Mouse (Mus musculus) liver, postnatal 0 days (tissue): ENCODE results near the gene Cyb5r3. TPM values are rescaled to one million over a fixed set of nuclear protein-coding genes. Genes with fewer than 3 reads are reported as not detected.

Source experiments
- ATAC-seq: fragments of 200-750 bp; cut with Nextera tagmentation; 2 replicates; pipeline ENCODE4 v1.8.0; 2017; ENCODE audit warnings: mild to moderate bottlenecking, moderate library complexity
- DNase-seq: peaks from one replicate; pipeline ENCODE4 v3.0.0-alpha.2; 2016
- H3K27ac ChIP-seq: fragments of 300-500 bp; sonication (generic); 2 replicates; pipeline ENCODE4 v1.5.1; 2014; ENCODE audit warnings: antibody characterized with exemption, moderate library complexity, mild to moderate bottlenecking, low read depth
- H3K27me3 ChIP-seq: fragments of 300-500 bp; sonication (generic); 2 replicates; pipeline ENCODE4 v1.6.1; 2014; ENCODE audit warnings: low read length, control low read depth, mixed read lengths; ENCODE audit not compliant: insufficient read depth
- H3K36me3 ChIP-seq: fragments of 300-500 bp; sonication (generic); replicated peaks from 2 replicates; pipeline ENCODE4 v1.6.1; 2014; ENCODE audit warnings: mild to moderate bottlenecking, control low read depth, low read length, moderate library complexity, mixed read lengths; ENCODE audit not compliant: insufficient read depth
- H3K4me1 ChIP-seq: fragments of 300-500 bp; sonication (generic); 2 replicates; pipeline ENCODE4 v1.6.1; 2014; ENCODE audit warnings: antibody characterized with exemption, mild to moderate bottlenecking, control low read depth; ENCODE audit not compliant: insufficient read depth
- H3K4me2 ChIP-seq: fragments of 300-500 bp; sonication (generic); 2 replicates; pipeline ENCODE4 v1.6.1; 2014; ENCODE audit warnings: low read depth, mild to moderate bottlenecking, low read length, moderate library complexity, mixed read lengths
- H3K4me3 ChIP-seq: fragments of 300-500 bp; sonication (generic); 2 replicates; pipeline ENCODE4 v1.5.1; 2014; ENCODE audit warnings: low read depth, low read length
- H3K9ac ChIP-seq: fragments of 300-500 bp; sonication (generic); replicated peaks from 2 replicates; pipeline ENCODE4 v1.6.1; 2014; ENCODE audit warnings: mild to moderate bottlenecking, moderate library complexity
- H3K9me3 ChIP-seq: fragments of 300-500 bp; sonication (generic); 2 replicates; pipeline ENCODE4 v1.6.1; 2016; ENCODE audit warnings: mild to moderate bottlenecking, control low read depth, low read length, mixed read lengths
- CTCF ChIP-seq: sonication (generic); IDR thresholded peaks from 2 replicates; pipeline ENCODE4 v1.5.1; 2016; ENCODE audit warnings: antibody characterized with exemption, low read depth
- EP300 ChIP-seq: IDR thresholded peaks from 2 replicates; pipeline ENCODE4 v1.6.1; 2016; ENCODE audit warnings: antibody characterized with exemption, low read depth, mild to moderate bottlenecking
- WGBS: fragments of 180-500 bp; shearing (Covaris S2); extraction: QIAGEN DNeasy Blood & Tissue Kit; methylation state at CpG from one replicate; pipeline ENCODE4 v1.1.7; 2014; ENCODE audit not compliant: insufficient replicate concordance; 5-methylcytosine and 5-hydroxymethylcytosine counted together
- polyA plus RNA-seq: library from polyadenylated mRNA; unstranded; fragments of >200 nt; fragmentation: Nextera tagmentation; extraction: Ambion mirVana; gene quantifications from 2 replicates; pipeline ENCODE4 v1.2.1, GENCODE M21; 2015

The Cyb5r3 gene
- polyA plus RNA-seq, 1 experiment from 2014 or later = 94.2 TPM

GRCm38 (mm10) chr15:83126582-83126981 is 45.8 kb downstream of the Cyb5r3 start:
- WGBS = 88% methylated on average over 9 of the region's 9 CpGs
- TF ChIP-seq CTCF = no peak
- TF ChIP-seq EP300 = no peak
- Histone ChIP-seq H3K9ac (no peak overlapping the region), H3K4me2 (no peak overlapping the region), H3K9me3 (no peaks in the 10 kb centered on the region), H3K36me3 (peaks cover 58% of the 10 kb centered on the region), H3K4me3 (no peak overlapping the region), H3K4me1 (peaks cover 3% of the 10 kb centered on the region; the same call in 1 of the 2 replicates), H3K27ac (no peak overlapping the region), H3K27me3 (no peaks in the 10 kb centered on the region)
- ATAC-seq = no peak
- no peak for DNase-seq

DNA sequence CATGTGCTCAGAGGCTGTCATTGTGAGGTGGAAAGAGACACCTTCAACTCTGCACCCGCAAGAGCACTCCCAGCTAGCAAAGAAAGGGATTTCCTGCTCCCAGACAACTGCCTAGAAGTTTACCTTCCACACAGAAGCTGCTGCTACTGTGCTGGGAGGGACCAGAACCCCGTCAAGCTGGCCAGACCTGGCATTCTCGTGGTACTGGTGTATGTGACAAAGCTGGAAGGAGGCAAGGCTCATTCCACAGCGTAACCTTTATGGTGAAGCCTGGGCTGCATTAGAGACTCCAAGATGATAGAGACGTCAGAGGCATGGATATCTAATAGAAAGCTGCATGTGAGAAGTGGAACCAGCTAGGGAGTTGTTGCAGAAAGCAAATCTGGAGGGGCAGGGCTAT is 47.8 kb downstream of the Cyb5r3 start:
- no peak for ATAC-seq
- no peak overlapping the region for H3K27ac ChIP-seq
- peaks cover 42% of the 10 kb centered on the region for H3K36me3 ChIP-seq

DNA sequence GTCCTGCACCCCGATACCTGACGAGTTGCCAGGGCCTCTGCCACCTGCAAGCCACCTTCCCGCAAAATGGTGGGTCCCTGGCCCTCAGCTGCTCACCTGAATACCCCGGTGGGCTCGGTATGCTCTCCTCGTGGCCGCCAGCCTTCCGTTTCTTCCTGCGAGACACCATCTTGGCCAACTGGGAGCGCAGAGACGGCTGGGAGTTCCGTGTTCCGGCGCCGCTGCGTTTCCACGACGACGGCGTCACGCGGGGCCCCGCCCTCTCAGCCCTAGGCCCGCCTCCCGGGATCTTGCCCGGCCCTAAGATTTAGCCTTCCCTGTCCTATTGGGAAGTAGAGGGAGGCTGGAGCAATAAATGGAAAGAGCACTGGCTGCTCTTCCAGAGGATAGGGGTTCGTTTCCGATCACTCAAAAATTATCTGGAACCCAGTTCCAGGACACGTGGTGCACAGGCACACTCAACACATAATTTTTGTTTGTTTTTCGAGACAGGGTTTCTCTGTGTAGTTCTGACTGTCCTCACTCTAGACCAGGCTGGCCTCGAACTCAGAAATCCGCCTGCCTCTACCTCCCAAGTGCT is 49.7 kb downstream of the Cyb5r3 start, which contains the start of gene Rrp7a:
Gene Rrp7a (minus strand): TSS at position 236 of the 580 bp plus-strand sequence.
- Histone ChIP-seq H3K27me3 (no peaks in the 10 kb centered on the region), H3K27ac (peak within 1 kb of the TSS; percentile 34; the same call in 1 of the 2 replicates), H3K4me3 (peak within 1 kb of the TSS; percentile 96), H3K36me3 (peaks cover 37% of the 10 kb centered on the region), H3K9ac (peak within 1 kb of the TSS; percentile 81), H3K9me3 (no peaks in the 10 kb centered on the region), H3K4me1 (peaks cover 4% of the 10 kb centered on the region; the same call in 1 of the 2 replicates), H3K4me2 (peak within 1 kb of the TSS; percentile 96)
- no peak for TF ChIP-seq EP300
- no peak for TF ChIP-seq CTCF
- DNase-seq (peak; percentile 92), ATAC-seq (peak; percentile 92)
- 5% methylated on average over 32 of the region's 32 CpGs for WGBS

More for the DNA sequence above, 47.8 kb downstream of the Cyb5r3 start:
- no peaks in the 10 kb centered on the region for H3K9me3 ChIP-seq
- no peak overlapping the region for H3K9ac ChIP-seq
- H3K4me1 ChIP-seq = peaks cover 4% of the 10 kb centered on the region; the same call in 1 of the 2 replicates
- TF ChIP-seq EP300 (no peak), CTCF (no peak)
- 75% methylated on average over 5 of the region's 5 CpGs for WGBS
- no peak overlapping the region for H3K4me2 ChIP-seq
- DNase-seq = no peak
- no peaks in the 10 kb centered on the region for H3K27me3 ChIP-seq
- H3K4me3 ChIP-seq = no peak overlapping the region

DNA sequence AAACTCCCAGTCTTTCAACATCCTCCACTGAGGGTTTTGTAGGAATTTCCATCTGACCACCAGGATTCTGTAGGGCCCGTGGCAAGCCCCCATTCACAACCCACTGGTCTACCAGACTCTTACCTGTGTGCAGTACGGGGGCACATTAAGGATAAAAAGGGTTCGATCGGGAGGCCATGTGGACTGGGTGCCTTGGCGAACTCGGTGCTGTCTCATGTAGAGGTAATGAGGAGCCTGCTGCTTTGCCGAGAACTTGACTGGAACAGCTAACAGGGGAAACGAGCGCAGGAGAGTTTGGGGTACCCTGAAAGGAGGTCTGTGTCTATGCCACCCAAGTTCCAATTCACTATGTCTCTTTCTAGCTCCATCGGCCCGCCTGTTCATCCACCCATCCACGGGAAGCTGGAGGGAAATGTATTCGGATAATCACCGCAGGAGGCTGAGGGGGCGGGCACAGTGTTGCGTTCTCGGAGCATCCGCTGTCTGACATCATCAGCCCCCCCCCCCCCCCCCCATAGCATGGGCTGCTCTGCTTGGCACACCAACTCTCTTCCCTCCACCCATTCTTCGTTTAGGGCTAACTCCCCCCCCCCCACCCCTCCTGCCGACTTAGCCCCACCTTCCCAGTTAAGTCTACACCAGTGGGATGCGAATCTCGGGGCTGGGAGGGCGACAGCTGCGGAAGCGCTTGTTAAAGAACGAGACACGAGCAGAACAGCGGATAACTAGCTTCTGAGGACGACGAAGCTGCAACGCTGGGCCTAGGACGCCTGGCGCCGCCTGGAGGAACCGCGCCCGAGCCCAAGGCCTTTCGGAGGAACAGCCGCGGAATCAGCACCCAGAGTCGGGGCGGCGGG is 50.5 kb downstream of the Cyb5r3 start:
- Histone ChIP-seq H3K4me2 (peak overlapping the region; percentile 96), H3K9me3 (no peaks in the 10 kb centered on the region), H3K4me3 (peak overlapping the region; percentile 96), H3K27me3 (no peaks in the 10 kb centered on the region), H3K4me1 (peaks cover 4% of the 10 kb centered on the region; the same call in 1 of the 2 replicates), H3K27ac (peak overlapping the region; percentile 34; the same call in 1 of the 2 replicates), H3K9ac (peak overlapping the region; percentile 81), H3K36me3 (peaks cover 39% of the 10 kb centered on the region)
- WGBS = 5% methylated on average over 41 of the region's 43 CpGs
- TF ChIP-seq CTCF (peak; percentile 35), EP300 (no peak)
- DNase-seq (peak; percentile 73), ATAC-seq (peak; percentile 56)

GRCm38 (mm10) chr15:83118360-83118759 is 54.0 kb downstream of the Cyb5r3 start:
- Histone ChIP-seq H3K27me3 (no peaks in the 10 kb centered on the region), H3K27ac (no peak overlapping the region)
- no peak for ATAC-seq

DNA sequence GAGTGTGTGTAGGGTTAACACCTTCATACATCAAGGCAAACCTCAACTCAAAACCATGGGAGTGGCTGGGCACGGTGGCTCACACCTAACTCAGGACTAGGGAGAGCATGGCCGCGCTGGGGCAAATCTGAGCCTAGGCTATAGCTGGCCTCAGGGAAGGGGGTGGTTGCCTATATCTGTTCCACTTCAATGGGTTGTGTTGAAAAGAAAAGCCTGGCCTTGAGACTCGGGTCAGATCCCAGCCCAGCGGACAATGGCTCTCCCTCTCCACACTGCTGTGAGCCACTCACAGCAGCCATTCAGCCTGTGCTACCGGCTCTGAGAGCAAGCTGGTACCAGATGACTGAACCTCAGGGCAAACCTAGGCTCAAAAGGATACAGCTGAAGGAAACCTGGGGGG is 57.3 kb downstream of the Cyb5r3 start:
- no peak overlapping the region for H3K9ac ChIP-seq
- no peak overlapping the region for H3K4me2 ChIP-seq
- no peak overlapping the region for H3K27ac ChIP-seq
- ATAC-seq (no peak), DNase-seq (no peak)
- peaks cover 34% of the 10 kb centered on the region for H3K36me3 ChIP-seq
- TF ChIP-seq EP300 (no peak), CTCF (no peak)
- no peaks in the 10 kb centered on the region for H3K9me3 ChIP-seq
- no peak overlapping the region for H3K4me3 ChIP-seq
- no peaks in the 10 kb centered on the region for H3K27me3 ChIP-seq
- peaks cover 3% of the 10 kb centered on the region for H3K4me1 ChIP-seq
- WGBS = 88% methylated on average over 6 of the region's 6 CpGs

More at GRCm38 (mm10) chr15:83118360-83118759, 54.0 kb downstream of the Cyb5r3 start:
- 63% methylated on average over 7 of the region's 7 CpGs for WGBS
- Histone ChIP-seq H3K36me3 (peaks cover 36% of the 10 kb centered on the region), H3K4me1 (peaks cover 4% of the 10 kb centered on the region; the same call in 1 of the 2 replicates), H3K4me3 (no peak overlapping the region), H3K9me3 (no peaks in the 10 kb centered on the region), H3K4me2 (no peak overlapping the region), H3K9ac (no peak overlapping the region)
- no peak for TF ChIP-seq EP300
- peak; percentile 55 for TF ChIP-seq CTCF
- peak; percentile 46 for DNase-seq
